8 mouse cellular contexts compared by ENCODE assay signal in genomic region chr10:31609066-31609961, GRCm38 (mm10). TPM values are rescaled to one million over a fixed set of nuclear protein-coding genes. Genes with fewer than 3 reads are reported as not detected.
A peak's percentile ranks its signal among the peaks of the same experiment; 100 is the strongest.
DNase-seq lines count a peak whose midpoint lies in the region; ATAC-seq and TF ChIP-seq lines count a peak whose summit lies in the region.

Rnf217 (minus strand) TSS chr10:31609184.

- H3K27ac ChIP-seq in gastrocnemius, adult 2 months: peak within 1 kb of the TSS; percentile 86
- peak within 1 kb of the TSS; percentile 85 for H3K27ac ChIP-seq in hindbrain, embryonic 15.5 days (replicated peaks)
- H3K27ac ChIP-seq in left cerebral cortex, adult 2 months: peak within 1 kb of the TSS; percentile 92

- no peaks in the 10 kb centered on the region for H3K9me3 ChIP-seq in hindbrain, embryonic 15.5 days

- DNase-seq in adrenal gland, adult (ENCODE audit: inconsistent age in 2 of 2, low spot score in 1 of 2): peak; percentile 78 to 94
- DNase-seq in cerebellum, postnatal 36 days: peak; percentile 75 to 82
- peak; percentile 70 for DNase-seq in gastrocnemius, adult 2 months
- DNase-seq in left cerebral cortex, adult 2 months (ENCODE audit: extremely low spot score in 1 of 2, low spot score in 2 of 2): peak; percentile 79 to 80
- DNase-seq in lung, postnatal 25 days (ENCODE audit: low spot score): peak; percentile 20
- DNase-seq in retina, embryonic 14.5 days (ENCODE audit: low spot score): peak; percentile 75
- peak; percentile 62 to 71 for DNase-seq in urinary bladder, postnatal 4 days (ENCODE audit: low spot score in 2 of 2)

- ATAC-seq in hindbrain, embryonic 15.5 days (ENCODE audit: low FRiP score, low read depth): peak; percentile 91

- H3K36me3 ChIP-seq in hindbrain, embryonic 15.5 days: no peaks in the 10 kb centered on the region

- H3K4me3 ChIP-seq in gastrocnemius, adult 2 months: peak within 1 kb of the TSS; percentile 97
- H3K4me3 ChIP-seq in hindbrain, embryonic 15.5 days: peak within 1 kb of the TSS; percentile 97
- peak within 1 kb of the TSS; percentile 82 for H3K4me3 ChIP-seq in left cerebral cortex, adult 2 months

- TF ChIP-seq CTCF in gastrocnemius, adult 2 months (IDR thresholded peaks at IDR 0.05): no peak
- TF ChIP-seq CTCF in left cerebral cortex, adult 2 months (IDR thresholded peaks at IDR 0.05): no peak

- peak within 1 kb of the TSS; percentile 99 for H3K9ac ChIP-seq in hindbrain, embryonic 15.5 days

- peak within 1 kb of the TSS; percentile 92 for H3K4me2 ChIP-seq in hindbrain, embryonic 15.5 days

- peaks cover 39% of the 10 kb centered on the region for H3K4me1 ChIP-seq in hindbrain, embryonic 15.5 days (replicated peaks)

- no peaks in the 10 kb centered on the region for H3K27me3 ChIP-seq in hindbrain, embryonic 15.5 days

- intact Hi-C loops in gastrocnemius, adult 2 months (cut with DNase I): loop anchor here (5.0 to 10.0 kb wide), 4 partner anchors 72 to 765 kb away; partner anchors contain the start of genes Hey2 and Tpd52l1
- intact Hi-C loops in left cerebral cortex, adult 2 months (cut with DNase I): loop anchor here (5.0 kb wide), 2 partner anchors 107 to 1283 kb away; partner anchors contain the start of gene Nkain2

- WGBS in hindbrain, embryonic 15.5 days: under 1% methylated on average over 80 of the region's 106 CpGs

RNA-seq across cellular contexts. Expression of gene Rnf217, which starts in this region (rescaled TPM):
- 1 to 10 TPM; 6.8 to 8.5 TPM for total RNA-seq in gastrocnemius, adult 2 months (2021)
- polyA plus RNA-seq in hindbrain, embryonic 15.5 days (2015; fragmentation: Nextera tagmentation; extraction: Ambion mirVana): 1.7 and 1.9 TPM in 2 replicates
- total RNA-seq in left cerebral cortex, adult 2 months (2021): 10 to 100 TPM; 12.0 to 15.1 TPM

Comparison
In these comparisons a context has a peak if more than half of its experiments do, and no peak if none do; other contexts are left out.
1. Peak in every context shown above with its lines: DNase-seq, ATAC-seq, H3K4me3 ChIP-seq and H3K27ac ChIP-seq.
2. DNase-seq: peak in every context shown above with its lines; median percentile 86 in adrenal gland, adult; 80 in left cerebral cortex, adult 2 months; 78 in cerebellum, postnatal 36 days; 75 in retina, embryonic 14.5 days; 70 in gastrocnemius, adult 2 months; 66 in urinary bladder, postnatal 4 days; 20 in lung, postnatal 25 days.